Mouse (Mus musculus) bone marrow, adult 2 months (tissue): Measurements from ENCODE around the gene Serpinb6a.

Experiments
- CTCF ChIP-seq: fragments of 200-500 bp; IDR thresholded peaks from 2 replicates; pipeline ENCODE4 v1.5.1; 2011; ENCODE audit warnings: low read length, control low read depth; ENCODE audit not compliant: control insufficient read depth, insufficient read depth
- POLR2A ChIP-seq: fragments of 200-500 bp; IDR thresholded peaks from 2 replicates; pipeline ENCODE4 v1.6.1; 2011; ENCODE audit warnings: low read depth, mild to moderate bottlenecking, control low read depth, low read length, borderline replicate concordance; ENCODE audit not compliant: control insufficient read depth

DNA sequence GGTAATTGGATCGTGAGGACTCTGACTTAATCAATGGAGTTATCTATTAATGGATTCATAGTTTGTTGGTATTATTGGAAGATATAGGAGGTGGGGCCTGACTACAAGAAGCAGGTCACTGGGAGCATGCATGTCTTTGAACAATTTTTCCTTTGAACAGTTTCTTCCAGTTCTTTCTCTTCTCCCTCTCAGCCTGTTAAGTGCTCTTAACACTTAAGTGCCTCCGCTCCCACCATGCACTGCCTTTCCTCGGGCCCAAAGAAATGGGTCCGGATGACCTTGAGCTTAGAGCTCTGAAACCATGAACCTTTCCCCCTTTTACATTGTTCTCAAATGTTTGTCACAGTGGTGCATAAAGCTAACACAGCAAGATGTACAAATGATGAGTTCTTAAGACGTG, 34.1 kb upstream of the Serpinb6a start:
- no peak for TF ChIP-seq CTCF
- TF ChIP-seq POLR2A, result no peak
